Mouse (Mus musculus): ENCODE data around the gene Klrg2. TPM values are rescaled to one million over a fixed set of nuclear protein-coding genes. Genes with fewer than 3 reads are reported as not detected.

Klrg2 gene
- polyA plus RNA-seq, 1 experiment from 2014 or later: 0.13 TPM

DNA sequence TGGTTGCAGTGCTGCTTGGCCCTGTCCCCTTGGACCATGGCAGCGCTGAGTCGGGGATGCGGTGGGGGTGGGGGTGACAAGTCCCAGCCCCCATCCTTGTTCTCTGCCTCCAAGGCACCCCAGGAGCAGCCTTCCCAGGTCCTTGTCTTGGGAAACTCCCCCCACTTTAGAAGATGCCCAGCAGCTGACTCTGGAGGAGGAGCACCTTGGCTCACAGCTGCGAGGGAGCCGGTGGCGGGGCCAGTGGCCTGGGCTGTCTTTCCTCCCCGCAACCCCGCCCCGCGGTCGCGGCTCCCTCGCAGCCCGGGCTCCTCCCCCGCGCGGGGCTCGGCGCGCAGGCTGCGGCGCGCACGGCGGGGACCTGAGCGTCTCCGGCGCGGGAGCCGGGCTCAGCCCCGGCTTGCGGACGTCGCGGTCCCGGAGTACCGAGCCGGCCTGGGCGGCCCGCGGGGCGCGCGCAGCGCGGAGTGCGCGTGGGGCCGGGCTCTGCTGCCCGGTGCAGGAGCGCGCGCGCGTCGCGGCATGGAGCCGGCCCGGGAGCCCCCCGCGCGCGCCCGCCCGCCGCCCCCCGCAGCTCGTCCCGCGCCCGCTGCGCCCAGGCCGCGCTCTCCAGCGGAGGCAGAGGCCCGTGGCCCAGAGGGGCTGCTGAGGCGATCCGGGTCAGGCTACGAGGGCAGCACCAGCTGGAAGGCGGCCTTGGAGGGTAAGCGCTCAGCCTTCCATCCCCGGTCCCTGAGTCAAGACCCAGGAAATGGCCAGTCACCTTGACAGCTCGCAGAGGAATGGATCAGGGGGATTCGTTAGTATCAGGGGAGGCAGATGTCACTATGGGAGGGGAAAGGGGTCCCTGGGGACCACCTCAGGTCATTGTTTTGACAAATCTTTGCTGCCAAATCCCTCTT lies 25.9 kb upstream of the Klrg2 start, which contains the start of gene Clec2l:
Clec2l (plus strand) TSS at position 356 of the 902 bp plus-strand sequence.
- peak; percentile 41; the same call in 1 of the 2 replicates for ATAC-seq (replicated peaks; ENCODE audit: extremely low read depth, insufficient read depth, low FRiP score)
- no peak within 1 kb of the TSS for H3K27ac ChIP-seq (ENCODE audit: low read length)

DNA sequence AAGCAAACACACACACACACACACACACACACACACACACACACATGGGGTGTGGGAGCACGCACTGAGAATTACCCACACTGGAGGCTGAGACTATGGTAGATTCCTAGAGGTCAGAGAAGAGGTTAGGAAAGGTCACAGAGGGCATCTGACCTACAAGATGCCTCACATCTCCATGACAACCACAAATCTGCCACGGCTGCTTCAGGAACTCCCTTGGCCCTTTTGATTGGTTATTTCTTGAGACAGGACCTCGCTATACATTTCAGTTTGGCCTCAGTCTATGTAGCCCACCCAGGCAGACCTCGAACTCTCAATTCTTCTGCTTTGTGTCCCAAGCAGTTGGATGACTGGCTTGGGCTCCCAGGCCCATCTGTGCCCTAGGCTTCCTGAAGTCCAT lies 24.6 kb upstream of the Klrg2 start:
- Histone ChIP-seq H3K27ac (ENCODE audit: low read length) (no peak overlapping the region), H3K4me1 (ENCODE audit: control insufficient read depth, insufficient read depth, low read length) (no peaks in the 10 kb centered on the region), H3K9me3 (replicated peaks; ENCODE audit: control insufficient read depth, low read length) (no peaks in the 10 kb centered on the region), H3K4me2 (ENCODE audit: low read depth, low read length) (no peak overlapping the region), H3K9ac (ENCODE audit: low read length) (no peak overlapping the region), H3K4me3 (ENCODE audit: low read length) (no peak overlapping the region), H3K27me3 (ENCODE audit: control insufficient read depth, insufficient read depth, low read length) (peaks cover 32% of the 10 kb centered on the region), H3K36me3 (ENCODE audit: control insufficient read depth, insufficient read depth) (no peaks in the 10 kb centered on the region)
- ATAC-seq (replicated peaks; ENCODE audit: extremely low read depth, insufficient read depth, low FRiP score): no peak
- WGBS: 74% methylated on average over 4 of the region's 4 CpGs

More for the DNA sequence above, 25.9 kb upstream of the Klrg2 start, which contains the start of gene Clec2l:
- H3K9me3 ChIP-seq (replicated peaks; ENCODE audit: control insufficient read depth, low read length): no peaks in the 10 kb centered on the region
- no peaks in the 10 kb centered on the region for H3K36me3 ChIP-seq (ENCODE audit: control insufficient read depth, insufficient read depth)
- H3K27me3 ChIP-seq (ENCODE audit: control insufficient read depth, insufficient read depth, low read length): peaks cover 34% of the 10 kb centered on the region
- H3K9ac ChIP-seq (ENCODE audit: low read length): peak within 1 kb of the TSS; percentile 53
- H3K4me3 ChIP-seq (ENCODE audit: low read length): peak within 1 kb of the TSS; percentile 62
- peak within 1 kb of the TSS; percentile 68 for H3K4me2 ChIP-seq (ENCODE audit: low read depth, low read length)
- H3K4me1 ChIP-seq (ENCODE audit: control insufficient read depth, insufficient read depth, low read length): no peaks in the 10 kb centered on the region
- WGBS: under 1% methylated on average over 73 of the region's 84 CpGs

DNA sequence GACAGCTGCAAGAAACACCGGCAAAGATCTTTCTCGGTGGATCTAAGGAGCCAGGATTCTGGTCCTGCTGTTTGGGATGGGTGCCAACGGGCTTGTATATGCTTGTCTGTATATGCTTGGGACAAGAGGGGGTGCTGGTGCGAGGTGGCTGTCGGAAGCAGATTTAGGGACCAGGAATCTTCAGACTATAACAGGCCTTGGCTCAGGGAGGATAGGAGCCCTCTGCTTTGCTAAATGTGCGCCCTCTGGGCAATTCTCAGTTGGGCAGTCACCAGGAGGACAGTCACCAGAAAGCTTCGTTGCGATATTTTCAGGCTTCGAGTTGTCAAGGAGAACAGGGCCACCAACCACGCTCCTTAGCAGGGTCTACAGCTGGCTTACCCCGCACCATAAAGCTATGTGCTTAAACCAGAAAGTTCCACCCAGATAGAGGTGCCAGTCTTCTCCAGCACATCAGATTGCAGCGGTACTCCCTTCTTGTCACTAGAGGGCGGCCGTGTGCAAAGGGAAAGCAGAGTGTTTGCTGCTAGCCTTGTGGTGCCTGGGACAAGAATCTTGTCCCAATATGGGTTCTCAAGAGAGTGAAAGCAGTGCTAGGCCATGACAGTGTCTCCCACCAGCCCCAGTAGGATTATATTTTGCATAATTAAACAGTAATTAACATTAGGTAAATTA lies 13.4 kb upstream of the Klrg2 start:
- H3K4me2 ChIP-seq (ENCODE audit: low read depth, low read length): no peak overlapping the region
- no peak overlapping the region for H3K4me3 ChIP-seq (ENCODE audit: low read length)
- no peaks in the 10 kb centered on the region; the same call in 1 of the 2 replicates for H3K9me3 ChIP-seq (replicated peaks; ENCODE audit: control insufficient read depth, low read length)
- no peaks in the 10 kb centered on the region for H3K27me3 ChIP-seq (ENCODE audit: control insufficient read depth, insufficient read depth, low read length)
- H3K36me3 ChIP-seq (ENCODE audit: control insufficient read depth, insufficient read depth): no peaks in the 10 kb centered on the region
- WGBS: 37% methylated on average over 14 of the region's 14 CpGs
- no peak overlapping the region for H3K9ac ChIP-seq (ENCODE audit: low read length)
- no peaks in the 10 kb centered on the region for H3K4me1 ChIP-seq (ENCODE audit: control insufficient read depth, insufficient read depth, low read length)
- H3K27ac ChIP-seq (ENCODE audit: low read length): no peak overlapping the region
- no peak for ATAC-seq (replicated peaks; ENCODE audit: extremely low read depth, insufficient read depth, low FRiP score)

DNA sequence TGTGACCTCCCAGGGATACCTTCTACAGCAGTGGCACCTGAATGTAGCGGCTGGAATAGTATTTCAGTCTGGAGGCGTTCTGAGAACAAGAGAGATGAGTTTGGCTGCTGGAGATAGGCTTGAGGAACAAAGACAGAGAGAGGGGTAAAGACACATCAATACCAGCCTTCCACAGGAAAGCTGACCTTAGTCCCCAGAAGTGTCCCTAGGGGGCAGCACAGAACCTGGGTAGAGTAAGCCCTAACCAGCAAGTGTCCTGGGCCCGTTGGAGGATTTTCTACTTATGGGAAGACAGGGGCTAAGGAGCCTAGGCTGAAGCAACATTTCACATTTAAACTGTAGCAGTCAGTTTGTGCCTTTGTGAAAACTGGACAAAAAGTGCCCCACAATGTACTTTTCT lies 12.5 kb upstream of the Klrg2 start:
- no peak for ATAC-seq (replicated peaks; ENCODE audit: extremely low read depth, insufficient read depth, low FRiP score)
- H3K27me3 ChIP-seq (ENCODE audit: control insufficient read depth, insufficient read depth, low read length): no peaks in the 10 kb centered on the region
- no peaks in the 10 kb centered on the region; the same call in 1 of the 2 replicates for H3K9me3 ChIP-seq (replicated peaks; ENCODE audit: control insufficient read depth, low read length)
- no peaks in the 10 kb centered on the region for H3K4me1 ChIP-seq (ENCODE audit: control insufficient read depth, insufficient read depth, low read length)
- no peak overlapping the region for H3K9ac ChIP-seq (ENCODE audit: low read length)
- no peak overlapping the region for H3K4me3 ChIP-seq (ENCODE audit: low read length)
- no peak overlapping the region for H3K4me2 ChIP-seq (ENCODE audit: low read depth, low read length)
- H3K36me3 ChIP-seq (ENCODE audit: control insufficient read depth, insufficient read depth): no peaks in the 10 kb centered on the region
- 56% methylated on average over 3 of the region's 3 CpGs for WGBS
- no peak overlapping the region for H3K27ac ChIP-seq (ENCODE audit: low read length)

DNA sequence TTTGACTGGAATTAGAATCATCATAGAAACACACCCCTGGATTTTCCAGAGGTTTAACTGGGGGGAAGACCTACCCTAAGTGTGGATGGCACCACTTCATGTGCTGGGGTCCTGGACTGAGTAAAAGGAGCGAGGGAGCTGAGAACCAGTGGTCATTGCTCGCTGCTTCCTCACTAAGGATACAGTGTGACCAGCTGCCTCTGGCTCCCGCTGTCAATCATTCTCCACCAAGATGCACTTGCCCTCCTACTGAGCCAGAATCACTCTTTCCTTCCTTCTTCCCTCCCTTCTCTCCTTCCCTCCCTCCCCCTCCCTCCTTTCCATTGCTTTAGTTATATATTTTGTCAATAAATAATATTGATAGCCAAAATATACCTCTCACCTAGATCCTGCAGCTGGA lies 6.0 kb upstream of the Klrg2 start:
- 70% methylated on average over 3 of the region's 3 CpGs for WGBS
- Histone ChIP-seq H3K36me3 (ENCODE audit: control insufficient read depth, insufficient read depth) (no peaks in the 10 kb centered on the region), H3K27ac (ENCODE audit: low read length) (no peak overlapping the region), H3K27me3 (ENCODE audit: control insufficient read depth, insufficient read depth, low read length) (peaks cover 26% of the 10 kb centered on the region), H3K9ac (ENCODE audit: low read length) (no peak overlapping the region), H3K4me2 (ENCODE audit: low read depth, low read length) (no peak overlapping the region), H3K4me1 (ENCODE audit: control insufficient read depth, insufficient read depth, low read length) (peaks cover 2% of the 10 kb centered on the region; the same call in 1 of the 2 replicates), H3K4me3 (ENCODE audit: low read length) (no peak overlapping the region), H3K9me3 (replicated peaks; ENCODE audit: control insufficient read depth, low read length) (no peaks in the 10 kb centered on the region)
- no peak; the same call in 1 of the 2 replicates for ATAC-seq (replicated peaks; ENCODE audit: extremely low read depth, insufficient read depth, low FRiP score)

DNA sequence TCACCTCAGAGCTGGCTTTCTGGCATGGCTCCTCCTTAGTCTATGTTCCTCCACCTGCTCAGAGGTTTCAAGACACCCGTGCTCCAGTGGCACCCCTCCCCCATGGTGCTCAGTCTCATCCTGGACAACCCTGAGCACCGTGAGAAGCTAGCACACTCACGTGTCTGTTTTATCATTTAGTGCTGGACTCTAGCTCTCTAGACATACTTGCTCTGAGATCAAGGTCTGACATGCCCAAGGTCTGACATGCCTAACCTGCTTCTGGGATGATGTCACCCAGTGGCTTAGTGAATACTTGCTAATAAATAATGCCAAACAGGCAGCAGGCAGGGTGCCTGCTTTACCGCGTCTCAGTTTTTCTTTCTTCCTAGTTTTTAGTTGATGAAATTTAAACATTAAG lies 5.6 kb upstream of the Klrg2 start:
- peaks cover 2% of the 10 kb centered on the region; the same call in 1 of the 2 replicates for H3K4me1 ChIP-seq (ENCODE audit: control insufficient read depth, insufficient read depth, low read length)
- WGBS: 34% methylated on average over 5 of the region's 5 CpGs
- H3K9me3 ChIP-seq (replicated peaks; ENCODE audit: control insufficient read depth, low read length): no peaks in the 10 kb centered on the region
- peaks cover 31% of the 10 kb centered on the region for H3K27me3 ChIP-seq (ENCODE audit: control insufficient read depth, insufficient read depth, low read length)
- no peak overlapping the region for H3K27ac ChIP-seq (ENCODE audit: low read length)
- no peak overlapping the region for H3K4me3 ChIP-seq (ENCODE audit: low read length)
- no peak overlapping the region for H3K4me2 ChIP-seq (ENCODE audit: low read depth, low read length)
- peak; percentile 58; the same call in 1 of the 2 replicates for ATAC-seq (replicated peaks; ENCODE audit: extremely low read depth, insufficient read depth, low FRiP score)
- no peak overlapping the region for H3K9ac ChIP-seq (ENCODE audit: low read length)
- no peaks in the 10 kb centered on the region for H3K36me3 ChIP-seq (ENCODE audit: control insufficient read depth, insufficient read depth)

DNA sequence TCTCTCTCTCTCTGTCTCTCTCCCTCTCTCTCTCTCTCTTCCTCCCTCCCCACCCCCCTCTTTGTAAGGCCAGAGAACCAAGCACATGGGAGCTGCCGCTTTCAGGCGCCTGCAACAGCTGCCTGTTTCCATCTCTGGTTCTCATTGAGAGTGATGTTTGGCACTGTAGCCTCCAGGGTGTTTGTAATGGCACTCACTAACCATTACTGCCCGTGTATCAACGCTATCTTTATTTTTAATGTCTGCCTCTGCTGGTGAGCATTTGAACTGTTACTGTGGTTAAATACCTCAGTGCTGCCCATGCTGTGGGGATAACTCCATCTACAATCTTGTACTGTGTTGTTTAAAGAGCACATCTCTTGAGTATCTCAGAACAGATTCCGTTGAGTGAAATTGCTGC lies 4.6 kb upstream of the Klrg2 start:
- peaks cover 6% of the 10 kb centered on the region for H3K4me1 ChIP-seq (ENCODE audit: control insufficient read depth, insufficient read depth, low read length)
- H3K4me3 ChIP-seq (ENCODE audit: low read length): no peak overlapping the region
- no peak overlapping the region for H3K27ac ChIP-seq (ENCODE audit: low read length)
- no peak for ATAC-seq (replicated peaks; ENCODE audit: extremely low read depth, insufficient read depth, low FRiP score)
- H3K27me3 ChIP-seq (ENCODE audit: control insufficient read depth, insufficient read depth, low read length): peaks cover 35% of the 10 kb centered on the region
- 42% methylated on average over 5 of the region's 5 CpGs for WGBS
- no peaks in the 10 kb centered on the region for H3K36me3 ChIP-seq (ENCODE audit: control insufficient read depth, insufficient read depth)
- H3K4me2 ChIP-seq (ENCODE audit: low read depth, low read length): no peak overlapping the region
- H3K9ac ChIP-seq (ENCODE audit: low read length): no peak overlapping the region
- no peaks in the 10 kb centered on the region for H3K9me3 ChIP-seq (replicated peaks; ENCODE audit: control insufficient read depth, low read length)

DNA sequence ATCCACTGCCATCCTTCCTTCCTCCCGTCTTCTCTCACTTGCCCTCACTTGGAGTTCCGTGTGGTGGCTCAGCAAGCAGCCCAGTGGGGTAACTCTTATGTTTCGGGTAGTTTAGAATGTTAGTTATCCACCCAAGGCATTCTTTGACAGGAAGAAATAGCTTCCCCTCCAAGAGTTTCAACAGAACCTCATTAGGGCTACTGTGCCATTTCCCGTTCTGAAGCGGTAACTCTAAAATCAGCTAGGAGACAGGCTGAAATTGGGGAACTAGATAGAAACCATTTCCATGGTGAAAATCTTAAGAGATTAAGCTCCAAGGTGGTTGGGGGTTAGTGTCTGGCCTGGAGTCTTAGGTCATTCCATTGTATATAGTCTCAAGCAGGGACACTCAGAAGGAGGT lies 4.2 kb upstream of the Klrg2 start:
- ATAC-seq (replicated peaks; ENCODE audit: extremely low read depth, insufficient read depth, low FRiP score): no peak
- WGBS: 67% methylated on average over 5 of the region's 5 CpGs
- H3K4me2 ChIP-seq (ENCODE audit: low read depth, low read length): no peak overlapping the region
- peaks cover 10% of the 10 kb centered on the region for H3K4me1 ChIP-seq (ENCODE audit: control insufficient read depth, insufficient read depth, low read length)
- no peaks in the 10 kb centered on the region for H3K9me3 ChIP-seq (replicated peaks; ENCODE audit: control insufficient read depth, low read length)
- H3K36me3 ChIP-seq (ENCODE audit: control insufficient read depth, insufficient read depth): no peaks in the 10 kb centered on the region
- peaks cover 35% of the 10 kb centered on the region for H3K27me3 ChIP-seq (ENCODE audit: control insufficient read depth, insufficient read depth, low read length)
- H3K4me3 ChIP-seq (ENCODE audit: low read length): no peak overlapping the region
- H3K9ac ChIP-seq (ENCODE audit: low read length): no peak overlapping the region
- H3K27ac ChIP-seq (ENCODE audit: low read length): no peak overlapping the region

DNA sequence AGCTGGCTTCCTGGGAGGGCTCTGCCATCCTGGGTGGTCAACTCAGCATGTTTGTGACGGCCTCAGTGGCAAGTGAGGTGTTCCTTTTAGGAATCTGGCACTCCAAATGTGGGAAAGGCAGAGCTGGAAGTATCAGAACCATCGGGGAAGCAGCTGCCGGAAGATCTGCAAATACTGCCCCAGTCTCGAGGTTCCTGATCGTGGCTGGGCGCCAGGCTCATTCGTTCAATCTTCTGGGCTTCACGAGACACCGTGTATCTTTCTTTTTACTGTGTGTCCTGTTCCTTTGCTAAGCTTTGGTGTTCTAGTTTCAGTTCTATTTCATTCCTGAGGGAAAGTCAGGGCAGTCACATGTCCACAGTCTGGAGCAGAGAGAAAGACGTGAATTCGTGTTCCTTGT lies 3.4 kb upstream of the Klrg2 start:
- Histone ChIP-seq H3K4me1 (ENCODE audit: control insufficient read depth, insufficient read depth, low read length) (peaks cover 17% of the 10 kb centered on the region), H3K36me3 (ENCODE audit: control insufficient read depth, insufficient read depth) (no peaks in the 10 kb centered on the region), H3K27me3 (ENCODE audit: control insufficient read depth, insufficient read depth, low read length) (peaks cover 43% of the 10 kb centered on the region), H3K9ac (ENCODE audit: low read length) (no peak overlapping the region), H3K4me3 (ENCODE audit: low read length) (no peak overlapping the region), H3K9me3 (replicated peaks; ENCODE audit: control insufficient read depth, low read length) (no peaks in the 10 kb centered on the region), H3K4me2 (ENCODE audit: low read depth, low read length) (no peak overlapping the region), H3K27ac (ENCODE audit: low read length) (no peak overlapping the region)
- no peak for ATAC-seq (replicated peaks; ENCODE audit: extremely low read depth, insufficient read depth, low FRiP score)
- 65% methylated on average over 11 of the region's 11 CpGs for WGBS

All from heart, embryonic 16.5 days (tissue).